In the genomic region with DNA sequence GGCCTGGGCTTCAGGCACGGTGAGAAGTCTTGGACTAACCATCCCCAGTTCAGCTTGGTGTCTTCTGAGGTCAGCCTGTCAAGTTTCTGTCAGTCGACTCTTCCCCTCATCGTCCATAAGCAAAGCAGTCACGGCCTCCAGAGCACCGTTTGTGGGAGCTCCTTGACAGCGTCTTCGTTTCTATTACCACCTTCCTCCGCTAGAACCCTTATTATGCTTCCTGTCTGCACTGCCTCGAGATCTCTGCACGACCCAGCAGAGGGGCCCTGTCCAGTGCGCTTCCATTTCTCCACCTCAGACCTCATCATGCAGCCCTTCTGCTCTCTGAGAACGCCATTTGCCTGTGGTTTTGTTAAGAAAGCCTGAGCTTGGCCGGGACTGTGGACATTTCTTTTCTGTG, we compare ENCODE assay signal across 17 mouse cellular contexts. TPM values are rescaled to one million over a fixed set of nuclear protein-coding genes. Genes with fewer than 3 reads are reported as not detected.
A peak's percentile ranks its signal among the peaks of the same experiment; 100 is the strongest.
DNase-seq lines count a peak whose midpoint lies in the region; ATAC-seq and TF ChIP-seq lines count a peak whose summit lies in the region.
"Had no signal": no experiment of that assay in that cellular context is flagged by ENCODE, and none has a peak within 500 bp of the region (broad histone marks: within the 10 kb centered on the region; RNA-seq: fewer than 3 reads in every experiment).

No protein-coding gene starts in this region.

- H3K36me3 ChIP-seq in megakaryocyte, embryonic 14.5 days (replicated peaks; ENCODE audit: low read length), result peaks cover 76% of the 10 kb centered on the region
- H3K36me3 ChIP-seq: midbrain, embryonic 12.5 days had no signal

- H3K27me3 ChIP-seq in megakaryocyte, embryonic 14.5 days (replicated peaks), result no peaks in the 10 kb centered on the region
- H3K27me3 ChIP-seq: midbrain, embryonic 12.5 days had no signal

- TF ChIP-seq CTCF in left cerebral cortex, adult 2 months (IDR thresholded peaks at IDR 0.05), result no peak

- H3K27ac ChIP-seq in left cerebral cortex, adult 2 months, result peak overlapping the region; percentile 87
- H3K27ac ChIP-seq: heart, adult 2 months; midbrain, embryonic 12.5 days had no signal

- no peaks in the 10 kb centered on the region for H3K9me3 ChIP-seq in megakaryocyte, embryonic 14.5 days
- H3K9me3 ChIP-seq: midbrain, embryonic 12.5 days had no signal

- peak; percentile 71 for ATAC-seq in activated CD4-positive, CD25-positive, alpha-beta regulatory T cell, adult 4 months
- ATAC-seq: forebrain, embryonic 14.5 days; hindbrain, embryonic 16.5 days had no signal

- intact Hi-C loops in left cerebral cortex, adult 2 months (cut with DNase I), result loop anchor here (10.0 kb wide), 1 partner anchor 578 kb away; no protein-coding TSS in a partner anchor
- intact Hi-C loops in left cerebral cortex, postnatal 36 days (cut with DNase I), result no loop called here

- no peak for DNase-seq in left cerebral cortex, adult 2 months (ENCODE audit: extremely low spot score in 1 of 2, low spot score in 2 of 2)
- DNase-seq in left cerebral cortex, postnatal 36 days (ENCODE audit: low spot score in 2 of 2), result no peak
- DNase-seq in CD4-positive helper T cell, adult 2 months (ENCODE audit: low read depth, low spot score), result peak; percentile 32
- DNase-seq in ovary, postnatal 14 days (ENCODE audit: low spot score), result no peak
- no peak for DNase-seq in gastrocnemius, adult 18-20 months (ENCODE audit: low spot score)
- no peak for DNase-seq in heart, adult 9 months (ENCODE audit: low spot score in 2 of 2)
- DNase-seq: adrenal gland, adult 2 months; cerebellum, adult 11 months; heart, adult 2 months; heart, postnatal 14 days; lung, postnatal 14 days had no signal

- H3K4me3 ChIP-seq in left cerebral cortex, adult 2 months, result no peak overlapping the region
- H3K4me3 ChIP-seq in megakaryocyte, embryonic 14.5 days (replicated peaks), result peak overlapping the region; percentile 70
- H3K4me3 ChIP-seq: heart, adult 2 months; midbrain, embryonic 12.5 days; myocyte had no signal

- peaks cover 100% of the 10 kb centered on the region for H3K4me1 ChIP-seq in megakaryocyte, embryonic 14.5 days

RNA-seq across cellular contexts. Expression of gene Mtmr12, which starts 12.0 kb away (rescaled TPM):
- total RNA-seq in left cerebral cortex, adult 2 months (2021), result 10 to 100 TPM; 54.9 to 55.6 TPM
- total RNA-seq in left cerebral cortex, postnatal 36 days (2021), result 10 to 100 TPM; 41.4 to 47.3 TPM
- polyA plus RNA-seq in activated CD4-positive, CD25-positive, alpha-beta regulatory T cell, adult 4 months (2017; shearing (Covaris generic)), result 10 to 100 TPM; 21.0 to 21.2 TPM
- 4.4 and 4.6 TPM in 2 replicates for polyA plus RNA-seq in megakaryocyte, embryonic 14.5 days (2012; ENCODE audit: insufficient read depth, low replicate concordance)
- total RNA-seq in gastrocnemius, adult 18-20 months (2021), result 1 to 10 TPM; 2.2 to 4.0 TPM

Comparison
In these comparisons a context has a peak if more than half of its experiments do, and no peak if none do; other contexts are left out.
1. RNA of gene Mtmr12, which starts 12.0 kb away (total RNA-seq): 54.9 to 55.6 TPM in left cerebral cortex, adult 2 months and 41.4 to 47.3 TPM in left cerebral cortex, postnatal 36 days; 2.2 to 4.0 TPM in gastrocnemius, adult 18-20 months; every median in the first group is over 4 times any median in the second.